Mouse (Mus musculus) layer of hippocampus, adult 8-10 months (tissue): ENCODE results near the gene Rnf145. TPM values are rescaled to one million over a fixed set of nuclear protein-coding genes. Genes with fewer than 3 reads are reported as not detected.

ENCODE experiments used
- DNase-seq, 2 experiments: peaks; one replicate each; pipeline ENCODE4 v3.0.0; 2022; ENCODE audit warnings: low spot score in 2 of 2
- microRNA-seq, 2 experiments: library from miRNA; unstranded; fragments of <30 nt; microRNA quantifications; one replicate each; pipeline ENCODE4 v1.2.0; 2022
- total RNA-seq, 4 experiments: library from RNA; stranded (reverse); gene quantifications; 2 replicates each; pipeline ENCODE4 v1.2.4; 2022

Gene Rnf145
- total RNA-seq, 4 experiments from 2014 or later: 77.6 to 108 (median 86.9) TPM

DNA sequence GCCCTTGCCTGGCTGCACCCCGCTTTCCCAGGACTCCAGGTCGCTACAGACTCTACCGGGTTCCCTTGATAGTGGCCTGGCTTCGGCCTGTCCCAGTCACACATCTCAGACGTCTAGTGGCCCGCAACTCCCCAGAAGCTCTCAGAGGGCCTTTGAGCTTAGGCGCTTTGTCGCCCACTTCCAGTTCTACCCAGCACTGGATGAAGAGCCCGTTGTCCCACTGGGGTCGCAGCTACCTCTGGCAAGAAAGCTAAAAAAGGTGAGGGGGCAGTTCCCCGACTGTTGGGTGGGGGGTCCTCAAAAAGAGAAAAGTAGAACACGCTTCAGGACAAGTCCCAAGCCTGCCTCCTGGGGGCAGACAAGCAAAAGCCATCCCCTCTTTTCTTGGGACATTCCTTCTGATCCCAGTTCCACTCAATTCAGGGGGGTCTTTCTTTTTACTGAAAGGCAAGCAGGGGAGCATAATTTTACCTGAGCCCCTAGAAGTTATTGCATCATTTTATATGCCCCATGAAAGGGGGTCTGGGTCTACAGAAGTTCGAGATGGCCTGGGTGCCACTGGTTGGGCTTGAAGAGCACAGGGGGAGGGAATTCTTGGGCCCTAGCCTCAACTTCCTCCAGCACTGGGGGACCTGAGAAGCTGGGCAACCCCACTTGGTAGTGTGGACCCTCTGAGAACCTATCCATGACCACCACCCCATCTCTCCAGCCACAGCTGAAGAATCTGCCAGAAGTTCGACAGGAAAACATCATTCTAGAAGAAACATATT is 94.8 kb downstream of the Rnf145 start:
- DNase-seq: no peak

Small RNA genes within 50 kb of the gene (microRNA-seq; reads per million reads assigned to microRNA genes)
- 0 reads per million in 2 experiments for gene Gm22121

Other genes with a start within 250 kb of the Rnf145 start
- gene Il12b, start 118.9 kb upstream of the Rnf145 start, total RNA-seq: not detected
- 10 to 100 TPM; 47.9 to 53.0 (median 48.9) TPM for gene Ublcp1, start 48.5 kb upstream of the Rnf145 start, total RNA-seq
- 1 to 10 TPM; 2.8 to 5.3 (median 3.4) TPM for gene Ebf1, start 98.4 kb downstream of the Rnf145 start, total RNA-seq